Mouse (Mus musculus): ENCODE data around the gene Nav2.

DNA sequence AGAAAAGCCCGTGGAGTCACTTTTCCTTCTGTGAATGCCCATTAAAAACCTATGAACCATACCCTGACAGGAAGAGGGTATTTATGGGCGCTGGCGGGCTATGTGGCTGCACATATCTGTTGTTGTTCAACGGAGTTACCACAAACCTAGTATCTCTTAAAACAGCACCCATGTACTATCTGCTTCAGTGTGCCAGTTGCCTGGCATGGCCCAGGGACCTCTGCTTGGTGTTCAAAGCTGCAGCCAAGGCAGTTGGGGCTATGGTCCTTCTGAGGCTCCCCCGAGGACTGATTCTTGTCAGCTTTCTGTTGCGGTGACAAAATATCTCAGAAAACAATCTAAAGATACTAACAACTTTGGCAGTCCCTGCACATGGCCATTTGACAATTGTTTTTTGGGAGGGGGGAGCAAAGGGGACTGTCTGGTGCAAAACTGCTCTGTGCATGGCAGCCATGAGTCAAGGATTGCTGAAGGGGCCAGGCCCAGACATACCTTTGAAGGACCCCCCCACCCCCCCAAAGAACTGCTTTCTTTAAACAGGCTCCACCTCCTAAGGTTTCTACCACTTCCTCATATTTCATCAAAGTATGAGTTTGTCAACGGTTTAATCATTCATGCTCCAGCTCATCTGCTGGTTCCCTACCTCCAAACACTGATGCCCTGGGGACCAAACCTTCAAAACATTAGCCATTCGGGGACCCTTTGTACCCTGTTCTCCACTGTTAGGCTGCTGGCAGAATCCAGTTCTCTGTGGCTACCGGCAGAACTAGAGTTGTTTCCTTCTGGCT, 43.7 kb upstream of the Nav2 start:
- TF ChIP-seq POLR2A (IDR thresholded peaks at IDR 0.05; ENCODE audit: low read depth, low read length) (no peak), CTCF (conservative IDR thresholded peaks at IDR 0.05 in 1 of 2, IDR thresholded peaks at IDR 0.05 in 1 of 2; ENCODE audit: low read depth in 2 of 2, low read length in 2 of 2) (no peak), E2F4 (IDR thresholded peaks at IDR 0.05; ENCODE audit: insufficient replicate concordance, low read depth, low read length) (no peak), UBTF (IDR thresholded peaks at IDR 0.05; ENCODE audit: low read depth, low read length) (no peak), ELF1 (IDR thresholded peaks at IDR 0.05; ENCODE audit: low read depth, low read length) (no peak), HCFC1 (IDR thresholded peaks at IDR 0.05; ENCODE audit: low read depth, low read length) (no peak), MAZ (IDR thresholded peaks at IDR 0.05; ENCODE audit: low read depth, low read length) (no peak), KAT2A (IDR thresholded peaks at IDR 0.05; ENCODE audit: insufficient replicate concordance, low read length) (no peak), EP300 (IDR thresholded peaks at IDR 0.05; ENCODE audit: low read length) (no peak)
